Mouse (Mus musculus): Measurements from ENCODE around the gene Tnfsf15.

DNA sequence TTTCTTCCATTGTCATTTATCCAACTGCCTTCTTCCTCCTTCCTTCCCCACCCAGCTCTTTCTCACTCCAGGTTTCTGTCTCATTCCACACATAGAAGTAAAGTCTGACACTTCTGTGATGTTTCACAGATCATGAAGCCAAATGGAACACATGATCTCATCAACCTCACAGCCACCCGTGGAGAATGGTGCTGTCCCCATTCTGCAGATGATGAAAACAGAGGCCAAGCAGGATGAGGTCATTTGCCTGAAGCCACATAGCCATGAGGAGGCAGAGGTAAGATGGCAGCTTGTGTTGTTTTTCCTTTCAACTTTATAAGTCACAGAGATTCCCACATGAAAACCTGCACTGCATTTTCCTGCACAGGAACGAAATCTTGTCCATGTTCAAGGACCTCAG is 27.6 kb upstream of the Tnfsf15 start:
- TF ChIP-seq NRF1 (IDR thresholded peaks at IDR 0.05; ENCODE audit: low read depth, low read length) (0 out of 2 replicates have a peak, but pooled peaks have one; percentile 14), CTCF (conservative IDR thresholded peaks at IDR 0.05 in 1 of 2, IDR thresholded peaks at IDR 0.05 in 1 of 2; ENCODE audit: low read depth in 2 of 2, low read length in 2 of 2) (no peak), MAX (IDR thresholded peaks at IDR 0.05; ENCODE audit: low read length) (peak; percentile 58; the same call in 1 of the 2 replicates), HCFC1 (IDR thresholded peaks at IDR 0.05; ENCODE audit: low read depth, low read length) (no peak), MYC (IDR thresholded peaks at IDR 0.05; ENCODE audit: low read depth, low read length) (peak; percentile 87; the same call in 1 of the 2 replicates), POLR2A (IDR thresholded peaks at IDR 0.05; ENCODE audit: low read depth, low read length) (no peak), TCF12 (IDR thresholded peaks at IDR 0.05; ENCODE audit: low read depth, low read length) (peak; percentile 71; the same call in 1 of the 2 replicates), ZNF384 (IDR thresholded peaks at IDR 0.05; ENCODE audit: low read depth, low read length) (no peak), POLR2AphosphoS2 (IDR thresholded peaks at IDR 0.05; ENCODE audit: low read depth, low read length) (no peak)

Measured in CH12.LX (cell line).